Mouse (Mus musculus): Measurements from ENCODE around the gene Ssr4.

Ssr4 gene

DNA sequence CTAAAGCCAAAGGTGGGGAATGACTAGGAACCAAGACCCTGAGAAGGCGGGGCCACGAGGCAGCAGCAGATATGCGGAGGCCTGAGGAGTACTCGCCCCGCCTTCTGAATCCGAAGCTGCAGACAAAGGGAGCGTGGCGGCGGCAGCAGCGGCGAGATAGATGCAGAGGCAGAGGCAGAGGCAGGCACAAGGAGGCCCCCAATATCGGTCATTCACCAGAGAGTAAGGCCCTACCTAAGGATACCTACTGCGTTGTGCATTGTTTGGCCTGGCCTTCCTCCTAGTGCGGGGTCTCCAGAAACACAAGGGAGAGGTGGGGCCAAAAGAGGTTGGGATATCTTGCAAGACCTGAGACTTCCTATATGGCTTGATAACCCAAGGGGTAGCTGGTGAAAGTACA, 28.2 kb downstream of the Ssr4 start:
- DNase-seq (ENCODE audit: low spot score) = no peak

- no peak for DNase-seq (ENCODE audit: low spot score)
These were observed 29.9 kb downstream of the Ssr4 start for GRCm38 (mm10) chrX:73816596-73817314.

DNA sequence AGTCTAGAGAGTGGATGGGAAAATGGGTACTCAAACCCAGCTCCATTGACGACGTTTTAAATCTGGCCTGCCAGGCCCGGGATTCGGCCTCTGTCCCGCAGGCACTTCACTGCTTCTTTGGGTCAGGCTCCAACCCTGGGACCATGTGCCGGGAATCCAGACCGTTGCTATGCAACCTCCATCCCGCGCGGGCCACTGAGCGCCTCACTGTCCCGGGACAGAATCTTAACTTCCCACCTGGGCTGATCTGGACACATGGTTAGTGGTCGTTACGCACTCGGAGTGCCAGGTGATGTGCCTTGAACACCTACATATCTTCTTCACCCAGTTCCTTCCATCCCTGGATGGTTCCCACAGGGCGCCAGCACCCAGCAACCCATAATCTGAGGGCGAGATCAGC, 36.9 kb downstream of the Ssr4 start:
- no peak for DNase-seq (ENCODE audit: low spot score)

- peak; percentile 48 for DNase-seq (ENCODE audit: low spot score)
These were observed 37.6 kb downstream of the Ssr4 start, which contains the start of gene Pdzd4 for GRCm38 (mm10) chrX:73824185-73825151. Pdzd4 (minus strand) TSS chrX:73824969.

DNA sequence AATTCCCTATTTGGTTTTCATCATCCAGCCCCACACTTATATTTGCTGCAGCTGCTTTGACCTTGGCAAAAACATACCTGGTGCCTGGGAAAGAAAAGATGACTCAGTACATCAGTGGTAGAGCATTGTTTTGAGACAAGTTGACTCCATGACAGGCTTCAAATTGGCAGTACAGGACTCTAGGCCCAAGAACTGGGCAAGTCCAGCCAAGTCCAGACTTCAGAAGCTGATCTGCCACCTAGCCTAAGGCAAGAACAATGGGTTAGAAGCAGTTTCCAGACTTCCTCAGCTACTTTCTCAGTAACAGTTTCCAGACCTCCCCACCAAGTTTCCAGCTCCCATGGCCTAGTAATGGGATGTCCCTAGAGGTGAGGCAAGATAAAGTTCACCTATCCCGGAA, 48.9 kb downstream of the Ssr4 start:
- no peak for DNase-seq (ENCODE audit: low spot score)

- no peak for DNase-seq (ENCODE audit: low spot score)
These were observed 49.9 kb downstream of the Ssr4 start for GRCm38 (mm10) chrX:73836691-73837090.
